Mouse (Mus musculus): Measurements from ENCODE around the gene Smarca4. TPM values are rescaled to one million over a fixed set of nuclear protein-coding genes. Genes with fewer than 3 reads are reported as not detected.

The Smarca4 gene
- polyA plus RNA-seq, 1 experiment from 2014 or later, result 22.5 TPM

DNA sequence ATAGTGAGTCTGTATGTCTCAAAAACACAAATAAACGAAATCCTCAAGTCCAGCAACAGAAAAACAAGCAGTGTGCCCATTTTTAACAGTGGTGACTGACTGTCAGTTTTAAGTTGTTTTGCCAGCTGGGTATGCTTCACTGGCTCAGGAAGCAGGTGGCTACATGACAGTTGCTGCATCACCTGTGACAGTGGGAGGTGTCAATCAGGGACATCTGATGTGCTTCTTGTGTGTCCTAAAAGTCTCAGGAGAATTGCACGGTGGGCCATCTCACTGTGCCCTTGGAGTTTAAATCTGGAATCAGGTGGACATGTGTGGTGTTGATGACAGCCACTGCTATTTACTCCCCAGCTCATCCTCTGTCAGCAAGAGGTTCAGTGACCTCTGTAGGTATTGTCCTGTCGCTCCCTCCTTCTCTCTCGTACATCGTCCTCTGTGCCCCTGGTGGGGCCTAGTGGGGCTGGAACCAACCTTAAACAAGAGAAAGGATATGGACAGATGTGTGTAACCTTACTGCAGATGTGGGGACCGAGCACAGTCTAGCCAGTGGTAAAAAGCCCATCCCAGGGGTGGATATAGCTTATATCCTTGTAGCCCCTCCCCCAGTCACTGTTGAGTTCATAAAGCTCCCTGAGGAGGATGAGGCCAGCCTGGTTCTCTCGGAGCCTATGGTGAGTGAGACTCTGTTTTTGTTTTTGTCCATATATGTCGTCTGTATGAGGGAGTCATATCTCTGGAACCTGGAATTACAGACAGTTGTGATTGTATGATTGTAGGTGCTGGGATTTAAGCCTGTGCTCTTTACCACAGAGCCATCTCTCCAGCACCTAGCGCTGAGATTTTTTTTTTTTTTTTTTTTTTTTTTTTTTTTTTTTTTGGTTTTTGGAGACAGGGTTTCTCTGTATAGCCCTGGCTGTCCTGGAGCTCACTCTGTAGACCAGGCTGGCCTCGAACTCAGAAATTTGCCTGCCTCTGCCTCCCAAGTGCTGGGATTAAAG lies 9.7 kb downstream of the Smarca4 start:
- 78% methylated on average over 10 of the region's 10 CpGs for WGBS (ENCODE audit: insufficient replicate concordance)
- no peak for ATAC-seq (ENCODE audit: insufficient read depth)
- Histone ChIP-seq H3K4me3 (replicated peaks) (no peak overlapping the region), H3K9ac (no peak overlapping the region), H3K4me1 (replicated peaks) (peaks cover 25% of the 10 kb centered on the region), H3K27ac (replicated peaks) (no peak overlapping the region), H3K27me3 (no peaks in the 10 kb centered on the region), H3K4me2 (no peak overlapping the region), H3K9me3 (replicated peaks) (no peaks in the 10 kb centered on the region), H3K36me3 (replicated peaks) (no peaks in the 10 kb centered on the region)

DNA sequence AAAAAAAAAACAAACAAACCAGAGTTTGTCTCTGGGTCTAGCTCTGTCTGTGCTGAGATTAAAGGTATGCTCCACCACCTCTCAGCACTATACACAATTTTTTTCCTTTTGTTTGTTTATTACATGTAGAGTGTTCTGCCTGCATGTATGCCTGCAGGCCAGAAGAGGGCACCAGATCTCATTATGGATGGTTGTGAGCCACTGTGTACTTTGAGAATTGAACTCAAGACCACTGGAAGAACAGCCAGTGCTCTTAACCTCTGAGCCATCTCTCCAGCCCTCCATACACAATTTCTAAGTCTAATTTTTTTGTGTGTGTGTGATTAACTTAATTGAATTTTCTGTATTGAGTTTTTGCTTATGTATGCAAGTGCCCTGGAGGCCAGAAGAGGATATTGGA lies 10.6 kb downstream of the Smarca4 start:
- peaks cover 25% of the 10 kb centered on the region for H3K4me1 ChIP-seq (replicated peaks)
- H3K36me3 ChIP-seq (replicated peaks), result peaks cover 6% of the 10 kb centered on the region
- no peak overlapping the region for H3K4me3 ChIP-seq (replicated peaks)
- no peaks in the 10 kb centered on the region for H3K9me3 ChIP-seq (replicated peaks)
- ATAC-seq (ENCODE audit: insufficient read depth), result no peak
- H3K4me2 ChIP-seq, result no peak overlapping the region
- no peaks in the 10 kb centered on the region for H3K27me3 ChIP-seq
- H3K27ac ChIP-seq (replicated peaks), result no peak overlapping the region
- H3K9ac ChIP-seq, result no peak overlapping the region

DNA sequence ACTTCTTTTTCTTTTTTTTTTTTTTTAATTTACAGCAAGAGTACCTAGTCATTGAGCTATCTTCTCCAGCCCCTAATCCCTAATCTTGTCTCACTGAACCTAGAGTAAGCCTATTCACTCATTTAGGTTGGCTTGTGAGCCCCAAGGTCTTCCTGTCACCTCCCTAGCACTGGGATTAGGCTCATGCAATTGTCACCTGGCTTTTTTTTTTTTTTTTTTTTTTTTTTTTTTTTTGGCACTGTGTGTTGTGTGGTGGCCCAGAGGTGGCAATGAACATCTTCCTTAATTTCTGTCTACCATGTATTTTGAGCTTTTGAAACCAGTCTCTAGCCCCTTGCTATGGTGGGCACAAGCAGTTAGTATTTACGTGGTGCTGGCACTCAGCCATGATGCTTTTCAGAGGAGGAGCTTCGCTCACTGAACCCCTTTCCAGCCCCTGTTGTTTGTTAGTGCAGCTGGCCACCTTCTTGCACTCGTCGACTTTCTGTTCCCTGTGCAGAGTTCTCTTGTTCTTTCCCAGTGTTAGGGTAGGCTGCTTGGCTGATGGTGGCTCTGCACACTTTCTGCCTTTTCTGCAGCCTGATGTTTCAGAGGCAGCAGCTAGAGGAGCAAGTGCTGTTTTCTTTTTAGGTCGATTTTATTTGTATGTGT lies 11.3 kb downstream of the Smarca4 start:
- Histone ChIP-seq H3K9ac (no peak overlapping the region), H3K27ac (replicated peaks) (no peak overlapping the region), H3K27me3 (no peaks in the 10 kb centered on the region), H3K36me3 (replicated peaks) (peaks cover 6% of the 10 kb centered on the region), H3K4me2 (no peak overlapping the region), H3K4me3 (replicated peaks) (no peak overlapping the region), H3K9me3 (replicated peaks) (no peaks in the 10 kb centered on the region), H3K4me1 (replicated peaks) (peaks cover 21% of the 10 kb centered on the region)
- 77% methylated on average over 5 of the region's 5 CpGs for WGBS (ENCODE audit: insufficient replicate concordance)
- ATAC-seq (ENCODE audit: insufficient read depth), result no peak

DNA sequence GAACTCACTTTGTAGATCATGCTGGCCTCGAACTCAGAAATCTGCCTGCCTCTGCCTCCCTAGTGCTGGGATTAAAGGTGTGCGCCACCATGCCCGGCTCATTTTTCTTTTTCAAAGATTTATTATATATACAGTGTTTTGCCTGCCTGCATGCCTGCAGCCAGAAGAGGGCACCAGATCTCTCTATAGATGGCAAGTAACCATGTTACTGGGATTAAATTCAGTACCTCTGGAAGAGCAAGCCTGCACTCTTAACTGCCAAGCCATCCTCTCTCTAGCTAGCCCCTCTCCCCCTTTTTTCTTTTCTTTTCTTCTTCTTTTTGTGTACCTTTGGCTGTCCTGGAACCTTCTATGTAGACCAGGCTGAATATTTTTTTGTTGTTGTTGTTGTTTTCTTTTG lies 14.7 kb downstream of the Smarca4 start:
- Histone ChIP-seq H3K9me3 (replicated peaks) (no peaks in the 10 kb centered on the region), H3K27ac (replicated peaks) (no peak overlapping the region), H3K9ac (no peak overlapping the region), H3K36me3 (replicated peaks) (peaks cover 37% of the 10 kb centered on the region), H3K4me2 (no peak overlapping the region), H3K4me1 (replicated peaks) (peaks cover 7% of the 10 kb centered on the region), H3K27me3 (no peaks in the 10 kb centered on the region), H3K4me3 (replicated peaks) (no peak overlapping the region)
- WGBS (ENCODE audit: insufficient replicate concordance), result 59% methylated on average over 3 of the region's 3 CpGs
- no peak for ATAC-seq (ENCODE audit: insufficient read depth)

DNA sequence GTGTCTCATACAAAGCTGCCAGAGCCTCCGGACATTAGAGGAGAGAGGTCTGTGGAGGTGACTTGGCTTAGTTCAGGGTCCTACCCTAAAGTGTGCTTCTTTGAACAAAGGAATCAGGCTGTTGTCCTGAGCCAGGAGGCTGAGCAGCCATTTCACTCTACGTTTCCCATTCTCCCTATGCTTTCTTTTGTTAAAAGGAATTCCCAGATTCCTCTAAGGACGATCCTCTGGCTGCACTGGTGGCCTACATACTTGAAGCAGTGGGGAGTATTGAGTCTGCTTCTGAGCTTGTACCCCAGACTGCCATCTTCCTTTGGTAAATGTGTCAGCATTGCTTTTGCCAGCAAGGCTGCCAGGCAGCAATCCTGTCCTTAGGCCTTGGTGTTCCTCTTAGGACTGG lies 17.1 kb downstream of the Smarca4 start:
- peaks cover 61% of the 10 kb centered on the region for H3K36me3 ChIP-seq (replicated peaks)
- no peak overlapping the region for H3K4me2 ChIP-seq
- H3K9me3 ChIP-seq (replicated peaks), result no peaks in the 10 kb centered on the region
- H3K4me1 ChIP-seq (replicated peaks), result no peaks in the 10 kb centered on the region
- no peak overlapping the region for H3K27ac ChIP-seq (replicated peaks)
- WGBS (ENCODE audit: insufficient replicate concordance), result 81% methylated on average over 3 of the region's 3 CpGs
- H3K27me3 ChIP-seq, result no peaks in the 10 kb centered on the region
- no peak for ATAC-seq (ENCODE audit: insufficient read depth)
- H3K4me3 ChIP-seq (replicated peaks), result no peak overlapping the region
- H3K9ac ChIP-seq, result no peak overlapping the region

DNA sequence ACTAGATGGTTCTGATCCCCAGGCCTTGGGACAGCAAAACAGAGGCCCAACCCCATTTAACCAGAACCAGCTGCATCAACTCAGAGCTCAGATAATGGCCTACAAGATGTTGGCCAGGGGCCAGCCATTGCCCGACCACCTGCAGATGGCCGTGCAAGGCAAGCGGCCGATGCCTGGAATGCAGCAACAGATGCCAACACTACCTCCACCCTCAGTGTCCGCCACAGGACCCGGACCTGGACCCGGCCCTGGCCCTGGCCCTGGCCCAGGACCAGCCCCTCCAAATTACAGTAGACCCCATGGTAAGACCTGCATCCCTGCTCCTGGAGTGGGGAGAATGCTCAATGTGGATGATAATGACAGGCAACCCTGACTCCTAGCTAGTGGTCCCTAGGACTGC lies 19.7 kb downstream of the Smarca4 start:
- no peak overlapping the region for H3K9ac ChIP-seq
- H3K4me3 ChIP-seq (replicated peaks), result no peak overlapping the region
- WGBS (ENCODE audit: insufficient replicate concordance), result 87% methylated on average over 7 of the region's 7 CpGs
- H3K9me3 ChIP-seq (replicated peaks), result no peaks in the 10 kb centered on the region
- no peaks in the 10 kb centered on the region for H3K4me1 ChIP-seq (replicated peaks)
- H3K36me3 ChIP-seq (replicated peaks), result peaks cover 87% of the 10 kb centered on the region
- no peak overlapping the region for H3K4me2 ChIP-seq
- no peak for ATAC-seq (ENCODE audit: insufficient read depth)
- H3K27me3 ChIP-seq, result no peaks in the 10 kb centered on the region
- no peak overlapping the region for H3K27ac ChIP-seq (replicated peaks)

DNA sequence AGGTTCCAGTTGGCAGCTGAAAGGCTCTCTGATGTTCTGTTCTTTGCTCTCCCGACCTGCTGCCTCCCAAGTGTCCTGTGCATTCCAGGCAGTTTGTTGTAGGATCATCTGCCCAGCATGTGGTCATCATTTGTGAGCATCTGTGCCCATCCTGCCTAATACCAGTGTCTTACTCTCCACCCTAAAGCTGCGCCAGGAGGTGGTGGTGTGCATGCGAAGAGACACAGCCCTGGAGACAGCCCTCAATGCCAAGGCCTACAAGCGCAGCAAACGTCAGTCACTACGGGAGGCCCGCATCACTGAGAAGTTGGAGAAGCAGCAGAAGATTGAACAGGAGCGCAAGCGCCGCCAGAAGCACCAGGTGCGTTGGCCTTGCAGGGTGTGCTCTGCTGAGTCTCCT lies 23.1 kb downstream of the Smarca4 start:
- no peak for ATAC-seq (ENCODE audit: insufficient read depth)
- peaks cover 100% of the 10 kb centered on the region for H3K36me3 ChIP-seq (replicated peaks)
- H3K9ac ChIP-seq, result no peak overlapping the region

DNA sequence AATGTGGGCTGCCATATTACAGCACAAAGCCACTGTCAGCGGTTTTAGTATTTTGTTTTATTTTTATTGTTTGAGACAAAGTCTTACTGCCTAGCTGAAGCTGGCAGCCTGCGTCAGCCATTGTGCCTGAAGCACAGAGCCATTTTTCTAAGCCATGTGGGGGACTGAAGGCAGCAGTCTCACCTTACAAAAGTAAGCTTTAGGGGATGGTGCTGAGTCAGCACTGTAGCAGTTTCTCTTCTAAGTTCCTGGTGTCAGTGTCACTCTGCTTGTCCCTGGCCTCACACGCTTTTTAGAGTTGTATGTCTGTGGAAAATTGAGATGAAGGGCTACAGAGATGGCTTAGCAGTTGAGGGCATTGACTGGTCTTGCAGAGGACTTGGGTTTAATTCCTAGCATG lies 30.4 kb downstream of the Smarca4 start:
- no peak for ATAC-seq (ENCODE audit: insufficient read depth)
- no peak overlapping the region for H3K9ac ChIP-seq
- H3K4me1 ChIP-seq (replicated peaks), result no peaks in the 10 kb centered on the region
- H3K9me3 ChIP-seq (replicated peaks), result no peaks in the 10 kb centered on the region
- no peak overlapping the region for H3K27ac ChIP-seq (replicated peaks)
- 87% methylated on average over 3 of the region's 3 CpGs for WGBS (ENCODE audit: insufficient replicate concordance)
- no peak overlapping the region for H3K4me2 ChIP-seq
- no peaks in the 10 kb centered on the region for H3K27me3 ChIP-seq
- peaks cover 85% of the 10 kb centered on the region for H3K36me3 ChIP-seq (replicated peaks)
- no peak overlapping the region for H3K4me3 ChIP-seq (replicated peaks)

More for the DNA sequence above, 23.1 kb downstream of the Smarca4 start:
- no peak overlapping the region for H3K4me2 ChIP-seq
- 89% methylated on average over 11 of the region's 11 CpGs for WGBS (ENCODE audit: insufficient replicate concordance)
- no peak overlapping the region for H3K4me3 ChIP-seq (replicated peaks)
- H3K9me3 ChIP-seq (replicated peaks), result no peaks in the 10 kb centered on the region
- H3K27me3 ChIP-seq, result no peaks in the 10 kb centered on the region
- no peak overlapping the region for H3K27ac ChIP-seq (replicated peaks)
- H3K4me1 ChIP-seq (replicated peaks), result no peaks in the 10 kb centered on the region

DNA sequence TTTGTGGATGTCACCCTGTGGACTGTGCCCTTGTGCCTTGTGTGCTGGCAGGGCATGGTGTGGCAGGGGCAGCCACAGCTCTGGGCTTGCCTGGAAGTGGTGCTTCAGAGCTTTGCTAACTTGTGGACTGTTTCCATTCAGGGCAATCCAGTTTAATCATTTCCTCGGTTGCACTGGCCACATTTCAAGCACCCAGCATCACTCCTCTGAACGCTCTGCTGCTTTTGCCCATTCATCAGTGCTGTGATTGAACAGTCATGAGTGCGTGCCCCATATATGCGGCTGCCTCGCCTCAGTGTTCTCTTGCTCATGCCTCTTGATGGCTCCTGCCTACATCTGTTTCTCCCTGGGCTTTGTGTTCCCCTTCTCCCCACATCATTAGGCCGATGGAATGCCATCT lies 31.8 kb downstream of the Smarca4 start:
- no peaks in the 10 kb centered on the region for H3K4me1 ChIP-seq (replicated peaks)
- no peak overlapping the region for H3K4me2 ChIP-seq
- ATAC-seq (ENCODE audit: insufficient read depth), result no peak
- no peak overlapping the region for H3K9ac ChIP-seq
- H3K9me3 ChIP-seq (replicated peaks), result no peaks in the 10 kb centered on the region
- H3K27ac ChIP-seq (replicated peaks), result no peak overlapping the region
- peaks cover 83% of the 10 kb centered on the region for H3K36me3 ChIP-seq (replicated peaks)
- 86% methylated on average over 6 of the region's 6 CpGs for WGBS (ENCODE audit: insufficient replicate concordance)
- no peak overlapping the region for H3K4me3 ChIP-seq (replicated peaks)
- H3K27me3 ChIP-seq, result no peaks in the 10 kb centered on the region

DNA sequence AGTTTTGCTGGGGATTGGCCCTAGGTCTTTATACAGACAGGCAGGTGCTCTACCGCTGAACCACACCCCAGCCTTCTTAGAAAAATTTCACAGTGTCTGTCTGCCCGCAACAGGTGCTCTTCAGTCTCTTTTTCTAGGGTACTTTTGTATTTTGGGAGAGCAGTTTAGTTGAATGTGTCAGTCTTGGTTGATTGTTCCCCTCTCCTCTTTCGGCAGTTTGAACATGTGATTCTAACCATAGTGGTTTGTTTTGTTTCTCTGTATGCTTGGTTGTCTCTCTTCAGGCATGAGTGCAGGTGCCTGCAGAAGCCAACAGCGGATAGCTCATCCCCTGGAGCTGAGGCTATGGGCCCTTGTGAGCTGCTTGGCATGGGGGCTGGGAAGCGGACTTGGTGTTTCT lies 36.3 kb downstream of the Smarca4 start:
- ATAC-seq (ENCODE audit: insufficient read depth), result no peak
- H3K4me1 ChIP-seq (replicated peaks), result no peaks in the 10 kb centered on the region
- 81% methylated on average over 5 of the region's 5 CpGs for WGBS (ENCODE audit: insufficient replicate concordance)
- no peaks in the 10 kb centered on the region for H3K27me3 ChIP-seq
- H3K4me2 ChIP-seq, result no peak overlapping the region
- H3K27ac ChIP-seq (replicated peaks), result no peak overlapping the region
- H3K36me3 ChIP-seq (replicated peaks), result peaks cover 83% of the 10 kb centered on the region
- no peak overlapping the region for H3K4me3 ChIP-seq (replicated peaks)
- no peaks in the 10 kb centered on the region for H3K9me3 ChIP-seq (replicated peaks)
- H3K9ac ChIP-seq, result no peak overlapping the region

DNA sequence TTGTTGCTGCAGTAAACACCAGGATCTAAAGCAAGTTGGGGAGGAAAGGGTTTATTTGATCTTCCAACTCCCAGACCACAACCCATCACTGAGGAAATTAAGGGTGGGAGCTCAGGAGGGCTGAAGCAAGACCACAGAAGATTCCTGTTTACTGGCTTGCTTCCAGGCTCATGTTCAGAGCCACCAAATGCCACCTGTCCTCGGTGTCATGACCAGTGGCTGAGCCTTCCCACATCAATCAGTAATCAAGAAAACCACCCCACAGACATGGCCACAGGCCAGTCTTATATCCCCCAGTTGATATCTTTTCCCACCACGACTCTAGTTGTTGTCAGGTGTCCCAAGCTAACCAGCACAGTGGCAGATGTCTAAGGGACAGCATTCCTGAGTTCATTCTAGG lies 37.3 kb downstream of the Smarca4 start:
- Histone ChIP-seq H3K27me3 (no peaks in the 10 kb centered on the region), H3K27ac (replicated peaks) (no peak overlapping the region), H3K4me1 (replicated peaks) (no peaks in the 10 kb centered on the region), H3K9ac (no peak overlapping the region), H3K36me3 (replicated peaks) (peaks cover 82% of the 10 kb centered on the region), H3K4me3 (replicated peaks) (no peak overlapping the region), H3K4me2 (no peak overlapping the region), H3K9me3 (replicated peaks) (no peaks in the 10 kb centered on the region)
- 72% methylated on average over 2 of the region's 2 CpGs for WGBS (ENCODE audit: insufficient replicate concordance)
- ATAC-seq (ENCODE audit: insufficient read depth), result no peak
